Mouse (Mus musculus) intestine, postnatal 0 days (tissue): Measurements from ENCODE around the gene Adamts18. TPM values are rescaled to one million over a fixed set of nuclear protein-coding genes. Genes with fewer than 3 reads are reported as not detected.

Experiments
- ATAC-seq: fragments of 200-750 bp; cut with Nextera tagmentation; 2 replicates; pipeline ENCODE4 v1.8.0; 2017; ENCODE audit warnings: mild to moderate bottlenecking, moderate TSS enrichment, moderate library complexity
- H3K27ac ChIP-seq: fragments of 300-500 bp; sonication (generic); 2 replicates; pipeline ENCODE4 v1.5.1; 2014; ENCODE audit warnings: mild to moderate bottlenecking, low read depth, low read length, moderate library complexity
- H3K27me3 ChIP-seq: fragments of 300-500 bp; sonication (generic); replicated peaks from 2 replicates; pipeline ENCODE4 v1.6.1; 2014; ENCODE audit warnings: low read length, mixed read lengths; ENCODE audit not compliant: control insufficient read depth, insufficient read depth
- H3K36me3 ChIP-seq: fragments of 300-500 bp; sonication (generic); 2 replicates; pipeline ENCODE4 v1.6.1; 2014; ENCODE audit warnings: mild to moderate bottlenecking, moderate library complexity; ENCODE audit not compliant: control insufficient read depth, insufficient read depth
- H3K4me1 ChIP-seq: fragments of 300-500 bp; sonication (generic); replicated peaks from 2 replicates; pipeline ENCODE4 v1.6.1; 2014; ENCODE audit warnings: antibody characterized with exemption, low read length, mixed read lengths; ENCODE audit not compliant: control insufficient read depth, insufficient read depth
- H3K4me2 ChIP-seq: fragments of 300-500 bp; sonication (generic); replicated peaks from 2 replicates; pipeline ENCODE4 v1.6.1; 2014; ENCODE audit warnings: low read depth, mild to moderate bottlenecking, moderate library complexity
- H3K4me3 ChIP-seq: fragments of 300-500 bp; sonication (generic); 2 replicates; pipeline ENCODE4 v1.5.1; 2014; ENCODE audit warnings: low read depth, low read length
- H3K9ac ChIP-seq: fragments of 300-500 bp; sonication (generic); 2 replicates; pipeline ENCODE4 v1.6.1; 2014; ENCODE audit warnings: mild to moderate bottlenecking, low read depth, low read length
- H3K9me3 ChIP-seq: fragments of 300-500 bp; sonication (generic); 2 replicates; pipeline ENCODE4 v1.6.1; 2016; ENCODE audit warnings: mixed run types; ENCODE audit not compliant: control insufficient read depth
- CTCF ChIP-seq: sonication (generic); IDR thresholded peaks from 2 replicates; pipeline ENCODE4 v1.5.1; 2016; ENCODE audit warnings: low read depth, mild to moderate bottlenecking, control low read depth, antibody characterized with exemption, moderate library complexity
- WGBS: fragments of 180-500 bp; shearing (Covaris S2); extraction: QIAGEN DNeasy Blood & Tissue Kit; methylation state at CpG from one replicate; pipeline ENCODE4 v1.1.7; 2014; 5-methylcytosine and 5-hydroxymethylcytosine counted together
- polyA plus RNA-seq: library from polyadenylated mRNA; unstranded; fragments of >200 nt; fragmentation: Nextera tagmentation; extraction: Ambion mirVana; gene quantifications from 2 replicates; pipeline ENCODE4 v1.2.1, GENCODE M21; 2015

Gene Adamts18
- polyA plus RNA-seq, 1 experiment from 2014 or later: 0.17 TPM

DNA sequence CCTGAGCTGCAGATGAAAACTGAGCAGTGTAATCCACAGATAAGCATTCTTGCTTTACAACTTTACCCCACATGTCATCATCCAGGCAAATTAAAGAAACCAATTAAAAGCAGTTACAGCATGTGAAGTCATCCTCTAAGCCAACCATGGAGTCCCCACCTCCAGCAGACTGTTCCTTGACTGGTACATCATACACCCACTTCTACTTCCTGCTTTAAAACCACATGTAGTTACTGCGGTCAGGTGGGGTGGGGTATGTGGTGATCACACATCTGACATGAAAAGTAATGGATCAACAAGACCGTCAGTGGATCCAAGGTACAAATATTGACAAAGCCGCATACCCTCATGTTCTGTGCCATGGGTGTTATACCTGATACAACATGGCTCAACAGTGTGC, 21.3 kb downstream of the Adamts18 start:
- Histone ChIP-seq H3K36me3 (no peaks in the 10 kb centered on the region), H3K9ac (no peak overlapping the region), H3K27ac (no peak overlapping the region), H3K4me1 (no peaks in the 10 kb centered on the region), H3K27me3 (no peaks in the 10 kb centered on the region), H3K9me3 (no peaks in the 10 kb centered on the region), H3K4me2 (no peak overlapping the region), H3K4me3 (no peak overlapping the region)
- TF ChIP-seq CTCF: no peak
- ATAC-seq: no peak
- 84% methylated on average over 3 of the region's 3 CpGs for WGBS

DNA sequence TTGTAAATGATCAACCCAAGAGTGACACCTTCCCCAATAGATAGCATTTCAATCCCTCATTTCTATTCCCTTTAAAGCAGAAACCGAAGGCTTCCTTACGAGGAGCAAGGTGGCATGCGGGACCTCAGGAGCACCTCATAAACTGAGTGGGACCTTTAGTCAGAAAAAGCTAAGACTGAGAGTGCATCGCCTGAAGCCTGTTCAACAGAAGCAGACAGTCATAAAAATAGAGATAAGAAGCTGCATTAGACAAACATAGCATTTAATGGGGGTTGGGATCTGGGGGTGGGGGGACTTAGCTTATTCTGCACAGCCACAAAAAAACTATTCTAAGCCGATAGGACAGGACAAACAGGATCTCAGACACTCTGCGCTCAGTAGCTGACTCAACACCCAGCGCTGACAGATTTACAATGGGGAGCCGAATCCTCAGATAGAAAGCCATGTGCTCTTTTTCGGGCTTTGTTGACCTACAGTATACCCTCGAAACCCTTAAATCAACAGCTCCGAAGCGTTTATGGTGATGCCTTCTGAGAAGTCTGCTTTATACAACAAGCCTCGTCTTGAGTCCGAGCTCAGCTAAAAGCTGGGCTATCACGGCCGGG, 27.5 kb downstream of the Adamts18 start:
- no peak overlapping the region for H3K27ac ChIP-seq
- H3K27me3 ChIP-seq: no peaks in the 10 kb centered on the region
- H3K4me2 ChIP-seq: no peak overlapping the region; the same call in 1 of the 2 replicates
- H3K36me3 ChIP-seq: no peaks in the 10 kb centered on the region
- no peak overlapping the region for H3K4me3 ChIP-seq
- no peak for ATAC-seq
- no peaks in the 10 kb centered on the region for H3K9me3 ChIP-seq
- 17% methylated on average over 16 of the region's 16 CpGs for WGBS
- H3K4me1 ChIP-seq: no peaks in the 10 kb centered on the region
- H3K9ac ChIP-seq: no peak overlapping the region
- TF ChIP-seq CTCF: no peak

- no peak overlapping the region for H3K4me2 ChIP-seq
- no peak for ATAC-seq
- no peak overlapping the region for H3K9ac ChIP-seq
- WGBS: 65% methylated on average over 6 of the region's 6 CpGs
- no peak for TF ChIP-seq CTCF
- H3K9me3 ChIP-seq: no peaks in the 10 kb centered on the region
- H3K36me3 ChIP-seq: no peaks in the 10 kb centered on the region
- H3K27me3 ChIP-seq: no peaks in the 10 kb centered on the region
- H3K27ac ChIP-seq: no peak overlapping the region
- no peaks in the 10 kb centered on the region for H3K4me1 ChIP-seq
- no peak overlapping the region for H3K4me3 ChIP-seq
Observed at GRCm38 (mm10) chr8:113813966-113814365, 34.6 kb downstream of the Adamts18 start.

GRCm38 (mm10) chr8:113811521-113811920, 37.0 kb downstream of the Adamts18 start:
- Histone ChIP-seq H3K4me3 (no peak overlapping the region), H3K4me2 (no peak overlapping the region), H3K36me3 (no peaks in the 10 kb centered on the region), H3K9ac (no peak overlapping the region), H3K9me3 (no peaks in the 10 kb centered on the region), H3K27me3 (no peaks in the 10 kb centered on the region), H3K27ac (no peak overlapping the region), H3K4me1 (no peaks in the 10 kb centered on the region)
- no peak for ATAC-seq
- 70% methylated on average over 4 of the region's 4 CpGs for WGBS
- no peak for TF ChIP-seq CTCF

DNA sequence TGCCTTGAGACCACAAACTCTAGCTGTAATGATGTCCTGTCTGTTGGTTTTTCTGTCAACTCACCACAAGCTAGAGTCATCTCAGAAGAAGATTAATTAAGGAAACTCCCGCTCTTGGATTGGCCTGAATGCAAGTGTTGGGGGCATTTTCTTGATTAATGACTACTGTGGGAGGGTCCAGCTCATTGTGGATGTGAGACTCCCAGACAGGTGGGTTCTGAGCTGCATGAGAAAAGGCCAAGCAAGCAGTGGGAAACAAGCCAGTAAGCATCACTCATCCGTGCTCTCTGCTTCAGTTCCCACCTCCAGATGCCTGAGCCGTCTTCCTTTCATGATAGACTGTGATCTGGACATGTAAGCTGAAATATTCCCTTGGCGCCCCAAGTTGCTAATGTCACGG, 38.6 kb downstream of the Adamts18 start:
- Histone ChIP-seq H3K4me2 (no peak overlapping the region), H3K27me3 (no peaks in the 10 kb centered on the region), H3K4me3 (no peak overlapping the region), H3K9ac (no peak overlapping the region), H3K9me3 (no peaks in the 10 kb centered on the region), H3K4me1 (no peaks in the 10 kb centered on the region), H3K27ac (no peak overlapping the region), H3K36me3 (no peaks in the 10 kb centered on the region)
- no peak for ATAC-seq
- TF ChIP-seq CTCF: no peak
- WGBS: 87% methylated on average over 5 of the region's 5 CpGs

- H3K4me1 ChIP-seq: no peaks in the 10 kb centered on the region
- H3K4me2 ChIP-seq: no peak overlapping the region
- no peak overlapping the region for H3K9ac ChIP-seq
- no peak overlapping the region for H3K4me3 ChIP-seq
- H3K9me3 ChIP-seq: no peaks in the 10 kb centered on the region
- H3K36me3 ChIP-seq: no peaks in the 10 kb centered on the region
- no peak for ATAC-seq
- WGBS: 69% methylated on average over 12 of the region's 12 CpGs
- H3K27ac ChIP-seq: no peak overlapping the region
- no peaks in the 10 kb centered on the region for H3K27me3 ChIP-seq
- no peak for TF ChIP-seq CTCF
Observed at GRCm38 (mm10) chr8:113803830-113804611, 44.5 kb downstream of the Adamts18 start.
